Mouse (Mus musculus) heart, postnatal 14 days (tissue): ENCODE measurements around the gene Duoxa1. TPM values are rescaled to one million over a fixed set of nuclear protein-coding genes. Genes with fewer than 3 reads are reported as not detected.
A peak's percentile ranks its signal among the peaks of the same experiment; 100 is the strongest.

Source experiments
- DNase-seq, 2 experiments: peaks; one replicate each; pipeline ENCODE4 v3.0.0; 2021 to 2022
- intact Hi-C: fragments of 180-260 bp; cut with DNase I; formaldehyde crosslinking; loops from one replicate; pipeline ENCODE4 v1.15.1; 2025
- total RNA-seq, 2 experiments: library from RNA; stranded (reverse); gene quantifications; 2 replicates each; pipeline ENCODE4 v1.2.3; 2021

Duoxa1 gene
- total RNA-seq, 2 experiments from 2014 or later: 0.19 to 0.56 TPM

DNA sequence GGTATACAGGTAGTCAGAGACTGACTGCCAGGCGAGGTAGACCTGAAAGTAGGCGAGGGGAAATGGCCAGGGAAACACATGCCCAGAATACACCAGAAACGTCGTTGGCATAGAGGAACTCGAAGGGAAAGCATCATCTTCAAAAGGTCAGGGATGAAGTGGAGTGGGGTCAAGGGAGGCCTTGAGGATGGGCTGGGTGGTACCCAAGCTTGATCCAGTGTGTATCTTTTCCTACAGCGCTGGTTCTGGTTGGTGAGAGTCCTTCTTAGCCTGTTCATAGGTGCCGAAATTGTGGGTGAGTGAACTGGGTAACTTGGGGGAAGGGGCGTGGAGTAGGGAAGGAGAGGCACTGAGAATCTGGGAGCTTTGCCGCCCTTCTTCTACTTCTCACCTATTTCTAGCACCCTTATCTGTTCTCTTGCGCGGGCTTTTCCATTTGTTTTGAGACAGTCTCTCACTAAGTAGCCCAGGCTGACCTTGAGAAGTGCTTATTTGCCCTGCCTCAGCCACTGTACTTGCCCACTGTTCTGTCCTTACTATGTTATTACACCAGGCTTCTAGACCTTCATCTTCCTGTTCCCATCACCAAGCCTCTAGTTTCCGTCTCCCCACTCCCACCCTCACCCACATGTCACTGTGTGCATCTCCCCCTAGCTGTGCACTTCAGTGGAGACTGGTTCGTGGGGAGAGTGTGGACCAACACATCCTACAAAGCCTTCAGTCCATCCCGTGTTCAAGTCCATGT, 13.4 kb downstream of the Duoxa1 start:
- intact Hi-C loops: loop anchor here (5.0 kb wide), 1 partner anchor 53 kb away; no protein-coding TSS in a partner anchor

DNA sequence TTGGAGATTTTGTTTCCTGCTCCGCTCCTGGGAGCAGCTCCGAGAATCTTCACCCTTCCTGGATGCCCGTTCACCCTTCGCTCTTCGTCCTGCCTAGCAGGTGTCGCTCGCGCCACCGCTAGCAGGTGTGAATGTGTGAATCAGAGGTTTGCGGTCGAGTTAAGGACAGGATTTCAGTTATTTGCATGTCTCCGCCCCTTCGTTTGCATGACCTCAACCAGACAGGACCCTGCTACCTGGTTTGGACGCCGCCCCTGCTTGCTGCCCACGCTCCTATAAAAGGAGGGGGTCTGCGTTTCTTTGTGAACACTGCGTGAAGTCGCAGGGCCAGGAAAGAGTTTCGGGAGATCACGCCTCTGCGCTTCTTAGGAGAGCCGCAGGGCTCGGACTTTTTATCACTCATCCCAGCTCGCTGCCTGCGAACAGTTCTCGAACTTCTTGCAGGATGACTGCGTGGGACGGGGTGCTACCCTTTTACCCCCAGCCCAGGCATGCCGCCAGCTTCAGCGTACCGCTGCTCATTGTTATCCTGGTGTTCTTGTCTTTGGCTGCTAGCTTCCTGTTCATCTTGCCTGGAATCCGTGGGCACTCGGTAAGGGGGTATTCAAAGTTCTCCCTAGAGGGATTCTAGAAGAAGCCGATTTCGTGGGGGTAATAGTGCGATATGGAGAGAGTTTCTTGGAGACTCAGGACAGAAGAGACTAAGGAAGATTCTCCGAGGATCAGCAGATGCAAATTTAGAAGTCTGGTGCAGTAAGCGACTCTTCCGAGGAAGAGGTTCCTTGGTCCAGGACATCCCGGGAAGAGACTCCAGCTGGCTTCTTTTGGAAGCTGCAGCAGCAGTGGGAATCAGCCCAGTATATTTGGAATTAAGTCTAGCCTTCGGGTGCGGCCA, 14.7 kb downstream of the Duoxa1 start, which contains the start of gene Duoxa2:
Duoxa2 (plus strand) TSS at position 305 of the 895 bp plus-strand sequence.
- peak in 1 of 2 experiments; percentile 20 for DNase-seq
- intact Hi-C loops: no loop called here

More for the DNA sequence above, 13.4 kb downstream of the Duoxa1 start:
- DNase-seq: no peak

DNA sequence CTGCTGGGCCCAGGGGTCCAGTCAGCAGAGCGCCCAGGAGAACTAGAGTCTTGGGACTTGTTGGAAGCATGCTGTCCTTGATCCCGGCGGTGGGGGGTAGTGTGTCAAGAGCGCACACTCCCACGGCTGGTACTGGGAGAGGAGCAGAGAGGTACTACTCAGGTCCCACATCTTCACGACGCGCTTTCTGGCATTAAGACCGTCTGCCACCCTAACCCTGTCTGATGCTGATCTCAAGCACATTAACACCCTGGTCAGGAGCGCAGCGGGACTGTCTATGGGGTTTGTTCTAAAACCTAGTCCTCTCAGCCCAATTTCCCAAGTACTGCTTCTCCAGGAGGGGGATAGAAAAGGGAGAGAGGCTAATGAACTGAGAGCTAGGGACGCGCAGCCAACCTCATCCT, 15.4 kb downstream of the Duoxa1 start, which contains the start of gene Duox2:
Duox2 (minus strand) TSS at position 354 of the 404 bp plus-strand sequence.
- no peak for DNase-seq
- intact Hi-C loops: no loop called here

DNA sequence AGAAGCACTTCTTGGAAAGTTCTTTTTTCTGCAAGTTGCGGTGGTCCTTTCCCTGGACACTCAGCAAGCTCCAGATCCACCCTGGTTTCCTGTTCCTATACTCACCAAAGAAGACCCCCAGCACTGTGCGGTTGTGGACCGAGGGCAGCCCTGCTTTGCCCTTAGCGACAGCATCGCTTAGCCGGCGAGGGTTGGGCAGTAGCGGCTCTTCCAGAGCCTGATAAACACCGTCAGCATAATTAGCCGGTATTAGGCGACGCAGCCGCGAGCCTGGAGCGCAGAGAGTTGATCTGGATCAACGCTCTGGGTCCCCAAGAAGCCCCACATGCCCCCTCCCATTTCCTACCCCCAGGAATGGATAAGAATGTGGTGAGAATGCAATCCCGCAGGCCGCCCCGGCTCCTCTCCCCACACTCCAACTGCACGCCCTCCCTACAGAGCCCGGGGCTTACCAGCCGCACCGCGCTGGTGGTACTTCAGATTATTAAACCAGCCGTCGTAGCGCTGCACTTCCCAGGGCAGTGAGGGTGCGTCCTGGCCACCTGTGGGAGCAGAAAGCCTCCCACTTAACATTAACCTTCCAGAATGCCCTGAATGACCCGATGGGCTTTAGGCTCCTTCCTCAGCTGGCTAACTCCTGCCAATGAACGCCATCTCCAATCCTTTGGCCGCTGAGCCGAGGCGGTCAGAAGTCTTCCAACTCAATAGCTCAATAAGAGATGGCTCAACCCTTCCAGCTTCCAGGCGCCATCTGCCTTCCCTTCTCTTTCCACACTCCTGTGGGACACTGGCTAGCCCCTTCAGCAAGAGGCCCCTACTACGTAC, 16.0 kb downstream of the Duoxa1 start:
- DNase-seq: no peak
- intact Hi-C loops: no loop called here

DNA sequence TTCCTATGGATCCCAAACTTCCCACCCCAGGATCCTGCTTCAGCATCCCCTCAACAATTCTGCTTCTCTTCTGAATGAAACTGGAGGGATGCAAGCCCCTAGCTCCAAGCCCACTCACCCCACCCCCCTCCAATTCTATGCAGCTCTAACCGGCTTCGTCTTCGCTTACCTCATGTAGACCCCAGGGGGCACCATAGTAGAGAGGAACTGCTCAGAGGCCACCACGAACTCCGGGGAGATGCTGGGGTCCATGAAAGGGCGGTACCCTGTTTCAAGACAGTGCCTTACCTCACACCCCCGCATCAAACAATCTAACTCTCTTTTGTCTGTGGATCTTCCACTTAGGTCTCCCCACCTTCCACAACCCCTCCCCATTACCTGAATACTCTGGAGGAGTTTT, 18.6 kb downstream of the Duoxa1 start:
- intact Hi-C loops: no loop called here
- DNase-seq: no peak

DNA sequence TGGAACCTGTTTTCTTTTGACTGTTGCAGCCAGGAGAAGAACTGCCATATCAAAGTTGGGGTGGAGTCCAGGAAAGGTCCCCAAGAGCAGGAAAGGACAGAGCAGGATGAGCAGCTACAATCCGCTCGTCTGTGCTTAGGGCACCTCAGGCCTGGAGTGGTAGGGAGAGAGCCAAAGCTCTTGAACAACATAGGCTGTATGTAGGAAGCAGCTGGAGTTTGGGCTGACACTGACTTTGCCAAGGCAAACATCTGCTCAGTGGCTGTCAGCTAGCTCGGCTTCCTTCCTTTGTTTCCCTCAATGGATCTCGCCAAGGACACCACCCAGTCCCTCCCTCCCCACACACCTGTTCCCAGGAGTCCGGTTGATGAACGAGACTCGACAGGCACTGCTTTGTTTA, 27.4 kb downstream of the Duoxa1 start:
- DNase-seq: peak; percentile 13 to 36
- intact Hi-C loops: no loop called here

DNA sequence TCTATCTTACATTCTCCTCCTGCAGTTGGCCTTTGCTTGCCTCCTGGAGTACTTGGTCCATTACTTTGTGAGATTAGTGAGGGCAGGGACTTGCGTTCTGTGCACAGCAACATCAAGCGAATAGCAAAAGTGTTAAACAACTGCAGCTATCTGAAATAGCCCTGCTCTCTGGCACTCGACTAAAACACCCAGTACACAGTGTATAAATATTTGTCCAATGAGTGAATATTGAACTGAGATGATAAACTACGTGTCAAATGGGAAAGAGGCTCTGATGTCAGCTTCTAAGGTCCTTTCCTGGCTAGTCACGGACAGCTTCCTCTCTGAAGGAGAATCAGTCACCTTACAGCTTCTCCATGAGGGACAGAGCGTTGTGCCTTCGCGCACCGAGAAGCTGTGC, 29.4 kb downstream of the Duoxa1 start:
- no peak for DNase-seq
- intact Hi-C loops: no loop called here

DNA sequence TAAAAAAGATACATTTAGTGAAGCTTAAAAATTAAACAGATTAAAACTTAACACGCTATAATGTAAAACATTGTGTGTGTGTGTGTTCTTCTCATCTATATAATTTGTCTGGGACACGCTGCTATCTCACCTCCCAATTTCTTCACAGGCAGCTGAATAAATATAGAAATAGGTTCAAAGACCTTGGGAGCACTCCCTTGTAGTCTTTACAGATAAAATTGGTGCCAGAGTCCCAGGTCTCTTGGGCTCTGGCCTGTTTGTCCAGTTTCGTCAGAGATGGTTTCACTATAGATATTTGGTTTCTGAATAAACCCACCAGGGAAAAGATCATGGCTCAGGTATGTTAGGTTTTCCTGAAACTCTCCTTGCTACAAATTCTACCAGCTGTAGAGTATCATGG, 34.8 kb downstream of the Duoxa1 start:
- DNase-seq: no peak
- intact Hi-C loops: no loop called here

DNA sequence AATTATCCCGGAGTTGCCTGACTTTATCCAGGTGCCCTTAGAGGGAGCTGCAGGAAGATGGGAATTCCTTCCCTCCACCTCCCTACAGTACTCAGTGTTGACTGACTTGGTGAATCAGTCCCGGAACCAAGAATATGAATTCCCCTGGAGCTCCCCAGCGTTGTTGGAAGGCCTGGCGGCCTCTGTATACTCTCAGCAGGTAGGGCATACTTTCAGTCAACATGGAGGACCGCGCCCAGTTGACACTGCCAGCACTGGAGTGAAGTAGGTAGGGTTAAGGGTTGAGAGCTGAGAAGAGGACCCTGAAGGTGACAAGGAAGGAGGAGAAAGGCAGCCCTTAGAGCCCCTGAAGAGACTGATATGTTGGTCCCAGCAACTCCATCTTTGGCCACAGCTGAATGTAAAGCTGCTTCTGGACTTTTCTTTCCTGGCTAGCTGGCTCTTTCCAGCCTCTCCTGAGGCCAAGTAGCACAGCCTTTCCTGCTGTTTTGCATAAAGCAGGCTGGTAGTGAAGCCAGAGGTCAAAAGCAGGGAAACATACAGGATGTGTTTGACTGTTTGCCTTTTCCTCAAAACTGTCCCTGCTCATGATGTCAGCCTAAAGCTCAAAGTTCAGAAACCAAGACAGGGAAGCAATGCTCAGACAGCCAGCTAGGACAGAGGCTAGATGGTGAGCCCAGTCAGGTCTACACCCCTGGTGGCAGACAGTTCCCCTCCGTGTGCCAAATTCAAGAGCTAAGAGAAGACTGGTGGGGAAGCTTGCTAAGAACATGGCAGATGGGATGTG, 46.9 kb downstream of the Duoxa1 start:
- intact Hi-C loops: no loop called here
- no peak for DNase-seq

DNA sequence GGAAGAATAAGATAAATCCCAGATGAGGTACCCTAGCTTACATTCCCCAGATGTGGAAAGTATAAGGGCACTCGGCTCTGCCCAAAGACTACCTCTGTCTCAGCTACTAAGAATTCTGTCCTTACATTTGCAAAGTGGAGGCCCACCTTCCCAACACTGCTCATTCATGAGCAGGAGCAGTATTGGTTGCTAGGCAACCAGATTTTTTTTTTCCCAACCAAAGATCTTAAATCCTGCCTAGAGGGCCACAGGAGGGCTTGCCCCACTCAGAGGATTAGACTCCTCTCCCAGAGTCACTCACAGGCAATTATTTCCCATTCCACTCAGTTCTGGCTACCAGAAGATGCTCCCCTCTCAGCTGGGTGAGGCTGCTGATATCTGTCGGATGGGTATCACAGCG, 48.8 kb downstream of the Duoxa1 start:
- intact Hi-C loops: no loop called here
- DNase-seq: no peak

DNA sequence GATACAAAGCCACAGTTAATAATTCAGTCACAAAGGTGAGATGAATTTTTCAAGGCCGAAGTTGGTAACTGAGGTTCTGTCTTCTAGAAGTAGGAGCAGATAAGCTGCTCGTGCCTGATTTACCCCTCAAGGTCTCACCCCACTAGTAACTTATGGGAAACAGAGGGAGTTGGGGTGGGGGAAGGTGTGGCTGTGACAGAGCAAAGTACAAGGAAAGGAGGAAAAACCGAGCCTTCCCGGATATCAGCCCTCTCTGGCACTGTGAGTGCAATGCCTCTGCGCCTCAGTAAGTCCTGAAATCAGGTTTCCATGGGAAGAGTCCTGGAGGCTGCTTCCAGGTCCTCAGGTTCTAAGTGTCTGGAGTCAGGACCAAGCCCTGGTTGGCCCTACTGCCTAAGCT, 52.8 kb downstream of the Duoxa1 start:
- intact Hi-C loops: no loop called here
- no peak for DNase-seq

DNA sequence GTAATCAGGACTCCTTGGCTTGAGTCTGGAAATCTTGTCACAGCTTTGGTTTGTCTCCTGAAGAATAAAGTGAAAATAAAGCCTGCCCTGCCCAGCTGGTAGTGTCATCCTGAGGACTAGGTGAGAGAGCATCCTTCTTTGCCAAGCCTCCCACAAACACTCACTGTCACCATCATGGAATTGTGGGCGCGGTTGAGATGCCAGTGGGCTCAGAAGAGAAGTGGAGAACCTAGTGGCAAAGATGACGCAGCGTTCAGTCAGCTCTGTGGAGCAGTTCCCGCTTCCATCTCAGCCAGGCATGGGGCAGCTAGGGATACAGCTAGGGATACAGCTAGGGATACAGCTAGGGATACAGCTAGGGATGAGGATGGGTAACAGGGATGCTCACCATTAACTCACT, 57.5 kb downstream of the Duoxa1 start:
- DNase-seq: no peak
- intact Hi-C loops: no loop called here

Other genes starting within 250 kb of the Duoxa1 start
- gene Spg11, start 195.3 kb downstream of the Duoxa1 start, total RNA-seq: 10 to 100 TPM in 1 of 2 experiments, 1 to 10 TPM in 1; 9.8 to 11.4 TPM
- gene B2m, start 166.0 kb downstream of the Duoxa1 start, total RNA-seq: 100 to 1,000 TPM; 116 to 127 TPM
- not detected for gene Trim69, start 153.0 kb downstream of the Duoxa1 start, total RNA-seq
- gene Patl2, start 127.5 kb downstream of the Duoxa1 start, total RNA-seq: not detected
- gene Terb2, start 127.5 kb downstream of the Duoxa1 start, total RNA-seq: not detected
- gene Sord, start 79.0 kb downstream of the Duoxa1 start, total RNA-seq: 10 to 100 TPM; 83.7 to 90.0 TPM
- gene Duox2, start 15.3 kb downstream of the Duoxa1 start, total RNA-seq: under 1 TPM; 0.41 to 0.57 TPM
- under 1 TPM; 0.17 TPM for gene Duoxa2, start 14.8 kb downstream of the Duoxa1 start, total RNA-seq
- under 1 TPM; 0.24 to 0.37 TPM for gene Duox1, start 1.9 kb upstream of the Duoxa1 start, total RNA-seq
- gene Shf, start 55.4 kb upstream of the Duoxa1 start, total RNA-seq: 1 to 10 TPM; 4.9 to 6.2 TPM
- 10 to 100 TPM; 27.7 to 30.3 TPM for gene Slc28a2, start 112.7 kb upstream of the Duoxa1 start, total RNA-seq
- under 1 TPM; 0.45 to 0.78 TPM for gene Gm14085, start 171.2 kb upstream of the Duoxa1 start, total RNA-seq